ENCODE assay signal across 8 mouse cellular contexts in genomic region chr6:93066553-93067376, GRCm38 (mm10).
DNase-seq lines count a peak whose midpoint lies in the region; ATAC-seq lines count a peak whose summit lies in the region.

No protein-coding gene starts in this region.

- no peaks in the 10 kb centered on the region for H3K9me3 ChIP-seq in intestine, embryonic 14.5 days (ENCODE audit: control insufficient read depth, low read length)
- no peaks in the 10 kb centered on the region for H3K9me3 ChIP-seq in stomach, embryonic 14.5 days (ENCODE audit: control insufficient read depth, low read depth, low read length)

- 29% methylated on average over 11 of the region's 11 CpGs for WGBS in intestine, embryonic 14.5 days
- 31% methylated on average over 11 of the region's 11 CpGs for WGBS in stomach, embryonic 14.5 days

- ATAC-seq in intestine, embryonic 14.5 days (replicated peaks; ENCODE audit: low FRiP score, low TSS enrichment, low read depth) = no peak
- no peak; the same call in 1 of the 2 replicates for ATAC-seq in stomach, embryonic 14.5 days (ENCODE audit: insufficient number of reproducible peaks, insufficient read depth, low FRiP score, low read depth)
- no peak for ATAC-seq in cerebellum, adult (ENCODE audit: insufficient number of reproducible peaks, low FRiP score, low TSS enrichment)

- peak; percentile 16 for DNase-seq in adrenal gland, postnatal 14 days
- no peak for DNase-seq in adrenal gland, postnatal 36 days
- peak; percentile 15 for DNase-seq in ovary, postnatal 10 days (ENCODE audit: low spot score)
- no peak for DNase-seq in ovary, postnatal 14 days (ENCODE audit: low spot score)
- no peak for DNase-seq in intestine, embryonic 14.5 days (ENCODE audit: low spot score)
- DNase-seq in left cerebral cortex, adult 8-10 months (ENCODE audit: low spot score in 2 of 2) = no peak

- H3K36me3 ChIP-seq in intestine, embryonic 14.5 days (ENCODE audit: control insufficient read depth, insufficient read depth, low read length) = no peaks in the 10 kb centered on the region
- no peaks in the 10 kb centered on the region for H3K36me3 ChIP-seq in stomach, embryonic 14.5 days (ENCODE audit: control insufficient read depth, insufficient read depth, low read length)

- no peaks in the 10 kb centered on the region for H3K27me3 ChIP-seq in intestine, embryonic 14.5 days (replicated peaks; ENCODE audit: control insufficient read depth, insufficient read depth, low read length)
- H3K27me3 ChIP-seq in stomach, embryonic 14.5 days (ENCODE audit: control insufficient read depth, insufficient read depth, low read length) = no peaks in the 10 kb centered on the region

- no peak overlapping the region for H3K9ac ChIP-seq in intestine, embryonic 14.5 days (ENCODE audit: low read length)
- no peak overlapping the region for H3K9ac ChIP-seq in stomach, embryonic 14.5 days (replicated peaks; ENCODE audit: low read depth, low read length)

- H3K27ac ChIP-seq in intestine, embryonic 14.5 days (ENCODE audit: low read depth) = peak overlapping the region; percentile 51; the same call in 1 of the 2 replicates
- peak overlapping the region; percentile 6; the same call in 1 of the 2 replicates for H3K27ac ChIP-seq in stomach, embryonic 14.5 days (ENCODE audit: low read length)

- peaks cover 19% of the 10 kb centered on the region for H3K4me1 ChIP-seq in intestine, embryonic 14.5 days (replicated peaks; ENCODE audit: control insufficient read depth, insufficient read depth, low read length)
- peaks cover 10% of the 10 kb centered on the region; the same call in 1 of the 2 replicates for H3K4me1 ChIP-seq in stomach, embryonic 14.5 days (ENCODE audit: control insufficient read depth, insufficient read depth, low read length)

- peak overlapping the region; percentile 38 for H3K4me2 ChIP-seq in intestine, embryonic 14.5 days (ENCODE audit: low read length)
- H3K4me2 ChIP-seq in stomach, embryonic 14.5 days (replicated peaks; ENCODE audit: low read depth, low read length) = 0 out of 2 replicates have a peak overlapping the region, but pooled peaks have one; percentile 6

- H3K4me3 ChIP-seq in intestine, embryonic 14.5 days (ENCODE audit: low read depth, low read length) = no peak overlapping the region
- no peak overlapping the region for H3K4me3 ChIP-seq in stomach, embryonic 14.5 days (ENCODE audit: low read depth, low read length)

Comparison
In these comparisons a context has a peak if more than half of its experiments do, and no peak if none do; other contexts are left out.
1. DNase-seq: peak in adrenal gland, postnatal 14 days (single experiment) and ovary, postnatal 10 days (single experiment); none in adrenal gland, postnatal 36 days (0 of 2), ovary, postnatal 14 days (single experiment), intestine, embryonic 14.5 days (single experiment) and left cerebral cortex, adult 8-10 months (0 of 2).